Mouse (Mus musculus) heart, adult 2 months (tissue): Measurements from ENCODE around the gene Mgat4c.

ENCODE experiments used
- CTCF ChIP-seq: fragments of 200-600 bp; IDR thresholded peaks from 2 replicates; pipeline ENCODE4 v1.8.1; 2022; ENCODE audit warnings: antibody characterized with exemption, mild to moderate bottlenecking, moderate library complexity
- POLR2A ChIP-seq: fragments of 200-500 bp; IDR thresholded peaks from 2 replicates; pipeline ENCODE4 v1.6.1; 2011; ENCODE audit warnings: mild to moderate bottlenecking, low read depth, low read length, control low read depth; ENCODE audit not compliant: insufficient read depth

DNA sequence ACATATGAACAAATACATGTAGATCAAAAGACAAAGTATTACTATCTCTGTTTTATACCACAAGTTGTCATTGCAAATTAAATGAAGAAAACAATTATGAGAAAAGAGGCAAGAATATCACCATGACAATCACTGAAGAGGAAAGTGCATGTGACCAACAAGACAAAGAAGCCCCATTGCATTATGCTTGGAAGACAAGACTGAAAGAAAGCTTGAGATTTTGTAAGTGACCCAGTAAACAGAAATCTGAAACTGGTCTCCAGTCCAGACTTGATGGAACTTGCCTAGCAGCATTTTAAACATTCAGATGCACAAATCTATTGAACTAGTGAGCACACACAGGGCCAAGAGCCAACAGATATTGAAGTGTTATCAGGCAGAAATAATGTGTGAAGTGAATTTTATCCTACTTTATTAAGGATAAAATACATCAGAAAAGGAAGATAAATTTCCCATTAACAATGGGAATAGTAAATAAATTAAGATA is 236.1 kb downstream of the Mgat4c start:
- TF ChIP-seq CTCF, result no peak
- TF ChIP-seq POLR2A, result no peak
